Mouse (Mus musculus): ENCODE measurements around the gene Cisd3.
"Not testable (repeated sequence)": the region's sequence is repeated elsewhere in the genome, so short reads cannot be mapped to it uniquely, and the experiment has no call there.

Gene Cisd3

DNA sequence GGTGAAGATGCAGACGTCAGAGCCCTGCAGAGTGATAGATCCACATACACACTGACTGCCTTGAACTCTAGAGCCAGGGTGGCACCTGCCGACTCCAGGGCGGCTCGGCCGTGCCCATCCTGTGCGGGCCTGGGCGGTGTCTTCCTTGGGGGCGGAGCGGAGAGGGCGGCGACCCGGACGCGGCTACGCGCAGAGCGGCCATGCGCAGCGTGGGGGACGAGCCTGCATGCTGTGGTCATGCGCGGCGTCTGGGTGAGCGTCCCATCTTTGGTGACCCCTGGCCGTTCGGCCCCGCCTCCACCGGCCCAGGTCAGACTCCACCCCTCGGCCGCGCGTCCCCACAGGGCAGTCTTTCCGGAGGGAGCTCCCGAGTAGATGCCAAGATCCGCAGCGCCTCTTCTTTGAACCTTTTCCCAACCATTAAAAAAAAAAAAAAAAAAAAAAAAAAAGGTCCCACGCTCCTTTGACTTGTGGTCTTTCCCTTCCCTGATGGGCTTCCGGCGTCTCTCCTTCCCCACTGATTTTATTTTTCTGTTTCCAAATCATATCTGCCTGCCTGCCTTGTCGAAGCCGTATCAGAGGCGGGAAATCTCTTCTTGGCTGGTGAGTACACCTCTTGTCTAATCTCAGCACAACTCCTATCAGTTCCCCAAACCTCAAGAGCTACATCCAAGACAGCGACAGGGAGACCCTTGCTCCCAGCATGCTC, at the start of gene Cisd3:
Cisd3 (plus strand) TSS at position 214 of the 709 bp plus-strand sequence.
- CTCF ChIA-PET = interaction anchor here (0.6 to 1.2 kb wide), 2 partner anchors 39 to 377 kb away, joined by 3 to 21 read pairs; no protein-coding TSS in a partner anchor

DNA sequence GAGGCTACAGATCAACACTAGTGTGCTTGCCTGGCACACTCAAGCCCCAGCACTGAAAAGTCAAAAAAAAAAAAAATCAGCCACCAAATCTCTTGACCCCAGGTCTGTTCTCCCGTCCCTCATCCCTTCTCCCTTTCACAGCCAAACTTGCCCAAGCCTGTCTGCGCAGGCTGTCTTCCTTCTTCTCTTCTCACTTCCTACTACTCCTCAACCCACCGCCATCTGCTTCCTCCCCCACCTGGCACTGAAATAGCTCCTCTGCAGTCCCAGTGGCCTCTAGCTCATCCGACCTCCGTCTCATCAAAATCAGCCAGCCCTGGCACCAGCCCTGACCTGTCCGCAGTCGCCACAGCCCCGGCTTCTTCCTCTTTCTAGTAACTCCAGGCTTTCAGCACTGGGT, 44.0 kb upstream of the Cisd3 start:
- CTCF ChIA-PET = interaction anchor here (0.7 kb wide), 1 partner anchor 26 kb away, joined by 3 read pairs; no protein-coding TSS in a partner anchor

DNA sequence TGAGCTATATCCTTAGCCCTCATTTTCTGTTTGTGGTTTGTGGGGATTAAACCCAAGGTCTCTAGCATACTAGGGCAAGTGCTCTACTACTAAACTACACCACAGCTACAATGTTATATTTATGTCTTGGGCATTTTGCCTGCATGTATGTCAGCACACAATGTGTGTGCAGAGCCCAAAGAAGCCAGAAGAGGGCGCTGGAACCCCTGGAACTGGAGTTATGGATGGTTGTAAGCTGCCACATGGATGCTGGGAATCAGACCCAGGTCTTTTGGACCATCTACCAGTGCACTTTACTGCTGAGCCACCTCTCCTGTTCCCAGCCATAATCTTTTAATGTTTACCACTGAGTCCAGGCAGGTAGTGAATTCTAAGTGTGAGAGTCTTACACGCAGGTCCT, 42.9 kb upstream of the Cisd3 start:
- CTCF ChIA-PET = interaction anchor here (0.9 to 1.2 kb wide), 3 partner anchors 15 to 80 kb away, joined by 3 to 4 read pairs (median 3); no protein-coding TSS in a partner anchor

- CTCF ChIA-PET = interaction anchor here (0.6 to 1.2 kb wide), 3 partner anchors 26 to 79 kb away, joined by 3 to 4 read pairs (median 3); no protein-coding TSS in a partner anchor
Measured at GRCm38 (mm10) chr11:97643380-97644055, 42.1 kb upstream of the Cisd3 start.

- CTCF ChIA-PET = interaction anchor here (0.6 to 1.1 kb wide), 2 partner anchors 13 to 14 kb away, joined by 4 to 6 read pairs; no protein-coding TSS in a partner anchor
Measured at GRCm38 (mm10) chr11:97644834-97645233, 40.8 kb upstream of the Cisd3 start.

- CTCF ChIA-PET = not testable (repeated sequence)
Measured at GRCm38 (mm10) chr11:97648541-97648940, 37.1 kb upstream of the Cisd3 start.

GRCm38 (mm10) chr11:97650341-97650740, 35.3 kb upstream of the Cisd3 start:
- CTCF ChIA-PET = no interaction called here

- CTCF ChIA-PET = not testable (repeated sequence)
Measured at GRCm38 (mm10) chr11:97653376-97653775, 32.2 kb upstream of the Cisd3 start.

DNA sequence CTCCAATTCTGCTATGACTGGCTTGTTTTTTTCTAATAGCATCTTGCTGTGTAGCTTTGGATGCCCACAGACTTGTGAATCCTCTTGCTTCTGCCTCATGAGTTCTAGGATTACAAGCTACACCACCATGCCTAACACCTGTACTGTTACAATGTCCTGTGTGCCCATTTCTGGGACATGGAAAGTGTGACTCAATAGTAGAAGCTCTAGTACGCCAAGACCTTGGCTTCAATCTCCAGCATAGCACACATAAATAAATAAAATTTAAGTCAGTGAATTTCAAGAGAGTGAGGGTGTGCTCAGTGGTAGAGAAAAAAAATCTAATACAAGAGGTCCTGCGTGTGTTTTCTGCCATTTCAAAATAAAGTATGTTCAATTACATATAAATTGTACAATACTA, 31.4 kb upstream of the Cisd3 start:
- CTCF ChIA-PET = interaction anchor here (1.6 kb wide), 1 partner anchor 36 kb away, joined by 3 read pairs; no protein-coding TSS in a partner anchor

GRCm38 (mm10) chr11:97656269-97656971, 29.2 kb upstream of the Cisd3 start:
- CTCF ChIA-PET = interaction anchor here (0.6 to 0.7 kb wide), 2 partner anchors 384 to 928 kb away, joined by 3 read pairs; no protein-coding TSS in a partner anchor

GRCm38 (mm10) chr11:97657184-97657945, 28.3 kb upstream of the Cisd3 start:
- CTCF ChIA-PET = interaction anchor here (0.7 to 2.4 kb wide), 5 partner anchors 13 to 383 kb away, joined by 3 to 8 read pairs (median 4); no protein-coding TSS in a partner anchor

GRCm38 (mm10) chr11:97657967-97658366, 27.7 kb upstream of the Cisd3 start:
- CTCF ChIA-PET = interaction anchor here (0.7 to 2.4 kb wide), 4 partner anchors 13 to 242 kb away, joined by 3 to 8 read pairs (median 5); no protein-coding TSS in a partner anchor

- CTCF ChIA-PET = interaction anchor here (2.3 to 2.4 kb wide), 2 partner anchors 14 to 25 kb away, joined by 6 to 8 read pairs; no protein-coding TSS in a partner anchor
Measured at GRCm38 (mm10) chr11:97658751-97659266, 26.8 kb upstream of the Cisd3 start.

DNA sequence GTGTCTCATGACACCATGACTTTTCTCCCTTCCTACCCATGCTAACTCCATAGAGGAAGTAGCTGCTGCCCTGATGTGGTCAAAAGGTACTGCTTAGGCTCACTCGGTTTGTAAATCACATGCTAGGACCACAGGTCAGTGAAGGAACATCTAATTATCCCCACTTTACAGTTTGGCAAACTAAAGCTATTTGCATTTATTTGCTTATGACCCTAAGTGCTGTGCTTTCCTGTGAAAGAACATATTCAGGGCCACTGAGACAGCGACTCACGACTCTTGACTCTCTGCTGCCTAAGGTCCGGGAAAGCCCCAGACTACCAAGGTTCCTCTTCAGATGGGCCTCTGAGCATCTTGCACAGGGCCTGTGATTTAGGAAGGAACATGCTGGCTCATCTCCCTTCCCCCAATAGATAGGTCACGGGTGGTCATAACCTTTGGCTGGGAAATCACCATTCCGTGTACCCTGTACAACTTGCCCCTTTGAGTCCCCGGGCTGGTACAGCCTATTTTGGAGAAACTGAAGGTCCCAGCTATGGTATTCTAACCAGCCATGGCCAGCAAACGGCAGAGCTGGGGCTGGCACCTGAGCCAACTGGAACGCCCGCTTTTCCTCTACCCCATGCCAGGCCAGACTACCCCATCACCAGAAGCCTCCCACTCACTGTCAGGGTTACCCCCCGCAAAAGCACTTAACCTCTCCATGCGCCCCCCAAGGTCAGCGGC, 26.2 kb upstream of the Cisd3 start:
- CTCF ChIA-PET = interaction anchor here (2.3 to 2.4 kb wide), 2 partner anchors 15 to 25 kb away, joined by 6 to 8 read pairs; no protein-coding TSS in a partner anchor

GRCm38 (mm10) chr11:97659990-97660714, 25.5 kb upstream of the Cisd3 start:
- CTCF ChIA-PET = interaction anchor here (0.9 to 2.4 kb wide), 2 partner anchors 24 kb away, joined by 6 to 8 read pairs; no protein-coding TSS in a partner anchor

DNA sequence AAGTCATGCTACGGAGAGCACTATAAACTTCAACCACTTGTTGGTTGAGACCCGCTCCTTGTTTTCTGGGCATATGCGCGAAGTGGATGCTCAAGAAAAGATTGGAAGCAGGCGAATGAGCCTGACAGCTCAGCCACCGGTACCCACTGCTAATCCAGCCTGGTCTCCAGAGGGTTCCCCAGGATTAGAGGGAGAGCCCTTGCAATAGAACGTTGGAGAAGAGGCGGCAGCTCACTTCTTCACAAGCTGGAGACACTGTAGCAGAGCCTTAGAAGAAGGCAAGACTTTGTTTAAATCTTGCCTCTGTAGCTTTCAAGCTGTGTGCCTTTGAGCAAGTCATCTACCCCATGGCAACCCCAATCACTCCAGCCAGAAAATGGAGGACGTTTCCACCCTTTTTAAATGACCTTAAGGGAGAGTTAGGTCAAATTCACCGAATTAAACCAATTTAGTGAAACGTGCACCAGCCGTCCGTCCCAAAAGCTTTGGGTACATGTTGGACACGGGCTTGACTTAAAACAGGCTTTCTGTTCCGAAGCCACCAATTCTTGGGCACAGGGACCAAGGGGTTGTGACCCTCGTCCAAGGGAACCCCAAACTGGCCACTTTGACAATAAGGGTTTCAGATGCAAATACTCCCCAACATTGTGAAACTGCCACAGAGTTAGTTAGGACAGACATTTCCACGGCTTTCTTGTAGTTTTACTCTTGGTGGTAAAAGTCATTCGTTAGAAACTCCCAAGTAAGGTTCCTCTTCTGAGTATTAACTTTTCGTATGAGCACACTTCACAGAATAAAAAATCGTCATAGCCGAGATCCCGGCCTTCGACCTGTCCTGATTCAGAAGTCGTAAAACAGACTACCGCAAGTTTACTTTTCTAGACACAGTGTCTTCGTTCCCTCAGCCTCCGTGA, 24.6 kb upstream of the Cisd3 start:
- CTCF ChIA-PET = interaction anchor here (0.9 kb wide), 1 partner anchor 23 kb away, joined by 6 read pairs; no protein-coding TSS in a partner anchor

DNA sequence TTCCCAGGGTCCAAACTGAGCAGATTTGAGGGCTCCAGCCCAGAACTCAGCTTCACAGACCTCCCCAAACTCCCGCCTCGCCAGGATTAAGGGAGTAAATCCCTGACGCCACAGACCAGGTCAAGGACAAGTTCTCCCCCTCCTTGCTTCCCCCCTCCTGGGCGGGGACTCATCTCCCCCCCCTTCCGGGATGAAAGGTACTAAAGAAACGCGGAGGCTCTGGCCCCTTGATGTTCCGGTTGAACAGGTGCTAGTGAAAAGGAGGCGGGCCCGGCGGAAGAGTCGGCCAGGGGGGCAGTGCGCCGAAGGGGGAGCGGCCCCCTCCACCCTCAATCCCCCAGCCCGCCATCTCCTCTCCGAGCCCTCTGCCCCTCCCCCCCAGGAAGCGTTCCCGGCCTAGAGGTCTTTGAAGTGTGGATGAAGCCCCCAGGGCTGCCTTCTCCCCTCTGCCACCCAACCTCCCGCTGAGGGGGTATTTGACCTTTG, 23.9 kb upstream of the Cisd3 start:
- CTCF ChIA-PET = no interaction called here

All from spleen, embryonic (tissue).